Mouse (Mus musculus) cerebellum, adult (tissue): Measurements from ENCODE around the gene Hoxd9.

Experiments used
- ATAC-seq: cut with Nextera tagmentation; 2 replicates; pipeline ENCODE4 v1.9.2; 2017; ENCODE audit warnings: mild to moderate bottlenecking, moderate library complexity, mixed read lengths; ENCODE audit not compliant: insufficient number of reproducible peaks, low FRiP score, low TSS enrichment

Gene Hoxd9

GRCm38 (mm10) chr2:74697567-74698121 is at the start of gene Hoxd9:
Hoxd9 (plus strand) TSS chr2:74697727.
- no peak for ATAC-seq

- ATAC-seq, result no peak
Observed at GRCm38 (mm10) chr2:74652996-74653340, 44.6 kb upstream of the Hoxd9 start.

- no peak for ATAC-seq
Observed at GRCm38 (mm10) chr2:74653781-74654535, 43.6 kb upstream of the Hoxd9 start.

- ATAC-seq, result no peak
Observed at GRCm38 (mm10) chr2:74654743-74655419, 42.6 kb upstream of the Hoxd9 start.

GRCm38 (mm10) chr2:74655420-74655781 is 42.1 kb upstream of the Hoxd9 start:
- no peak for ATAC-seq

- no peak for ATAC-seq
Observed at GRCm38 (mm10) chr2:74655821-74656631, 41.5 kb upstream of the Hoxd9 start.

- no peak for ATAC-seq
Observed at GRCm38 (mm10) chr2:74656632-74657021, 40.9 kb upstream of the Hoxd9 start.

- no peak for ATAC-seq
Observed at GRCm38 (mm10) chr2:74657251-74658023, 40.1 kb upstream of the Hoxd9 start.

GRCm38 (mm10) chr2:74658024-74658666 is 39.4 kb upstream of the Hoxd9 start:
- ATAC-seq, result no peak

GRCm38 (mm10) chr2:74658667-74659371 is 38.7 kb upstream of the Hoxd9 start:
- no peak for ATAC-seq

GRCm38 (mm10) chr2:74659507-74660005 is 38.0 kb upstream of the Hoxd9 start, which contains the start of gene Evx2:
Evx2 (minus strand) TSS chr2:74659557.
- ATAC-seq, result no peak

- no peak for ATAC-seq
Observed at GRCm38 (mm10) chr2:74660421-74661375, 36.8 kb upstream of the Hoxd9 start.

GRCm38 (mm10) chr2:74661685-74662084 is 35.8 kb upstream of the Hoxd9 start:
- no peak for ATAC-seq

GRCm38 (mm10) chr2:74663291-74663925 is 34.1 kb upstream of the Hoxd9 start:
- ATAC-seq, result no peak

GRCm38 (mm10) chr2:74666411-74666810 is 31.1 kb upstream of the Hoxd9 start:
- ATAC-seq, result no peak

- no peak for ATAC-seq
Observed at GRCm38 (mm10) chr2:74667191-74667841, 30.2 kb upstream of the Hoxd9 start.

GRCm38 (mm10) chr2:74667842-74668357 is 29.6 kb upstream of the Hoxd9 start, which contains the start of gene Hoxd13:
Hoxd13 (plus strand) TSS chr2:74668310.
- no peak for ATAC-seq
